Mouse (Mus musculus): ENCODE measurements around the gene Morn4.
"Not testable (repeated sequence)": the region's sequence is repeated elsewhere in the genome, so short reads cannot be mapped to it uniquely, and the experiment has no call there.

Gene Morn4

DNA sequence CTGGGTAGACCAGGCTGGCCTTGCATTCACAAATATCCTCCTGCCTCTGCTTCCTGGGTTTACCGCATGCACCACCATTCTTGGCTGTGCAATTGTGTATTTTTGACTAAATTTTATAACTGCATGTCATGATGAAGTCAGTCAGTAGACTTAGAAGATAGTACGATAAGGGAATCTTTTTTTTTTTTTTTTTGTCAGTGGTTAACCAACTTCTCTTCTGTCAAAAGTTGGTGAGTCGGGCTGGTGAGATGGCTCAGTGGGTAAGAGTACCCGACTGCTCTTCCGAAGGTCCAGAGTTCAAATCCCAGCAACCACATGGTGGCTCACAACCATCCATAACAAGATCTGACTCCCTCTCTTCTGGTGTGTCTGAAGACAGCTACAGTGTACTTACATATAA, 4.5 kb downstream of the Morn4 start:
- DNase-seq, result not testable (repeated sequence)

- no peak for DNase-seq
Observed at GRCm38 (mm10) chr19:42080469-42080868, 5.7 kb downstream of the Morn4 start.

DNA sequence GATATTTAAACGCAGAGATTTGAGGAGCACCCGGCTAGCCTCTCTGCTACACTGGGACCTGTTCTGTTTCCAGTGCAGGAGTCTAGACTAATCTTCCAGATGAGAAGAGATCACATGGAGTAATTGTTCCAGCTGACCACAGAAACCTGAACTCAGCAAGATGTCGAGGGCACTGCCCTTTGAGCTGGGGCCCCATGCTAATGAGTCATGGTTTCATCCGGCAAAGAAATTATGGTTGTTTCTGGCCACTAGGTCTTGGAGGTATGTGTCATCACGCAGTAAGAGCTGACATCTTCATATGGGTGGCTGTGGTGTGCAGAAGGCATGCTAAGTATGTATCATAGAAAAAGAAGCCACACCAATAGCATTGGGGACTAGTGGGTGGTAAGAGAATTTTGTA, 6.2 kb downstream of the Morn4 start:
- DNase-seq, result no peak

- DNase-seq, result no peak
Observed at GRCm38 (mm10) chr19:42079006-42079405, 7.2 kb downstream of the Morn4 start.

DNA sequence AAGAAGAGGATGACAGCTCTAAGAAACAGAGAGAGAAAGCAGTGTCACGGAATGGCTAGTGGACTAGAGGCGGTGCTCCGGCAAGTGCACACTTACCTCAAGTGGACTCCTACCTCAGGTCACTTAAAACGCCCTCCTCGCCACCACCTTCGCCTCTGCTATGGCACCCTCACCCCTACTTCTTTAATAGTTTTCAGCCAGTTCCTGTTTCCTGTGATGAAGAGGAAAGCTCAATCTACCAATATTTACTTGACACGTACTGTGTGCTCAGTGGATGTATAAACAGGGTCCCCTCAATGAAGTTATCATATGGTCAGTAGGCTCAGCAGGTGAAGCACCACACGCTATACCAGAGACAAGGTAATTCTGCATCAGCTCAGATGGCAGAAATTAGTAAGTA, 7.6 kb downstream of the Morn4 start:
- no peak for DNase-seq

GRCm38 (mm10) chr19:42075992-42076391, 10.2 kb downstream of the Morn4 start:
- DNase-seq, result no peak

- no peak for DNase-seq
Observed at GRCm38 (mm10) chr19:42075051-42075450, 11.1 kb downstream of the Morn4 start.

DNA sequence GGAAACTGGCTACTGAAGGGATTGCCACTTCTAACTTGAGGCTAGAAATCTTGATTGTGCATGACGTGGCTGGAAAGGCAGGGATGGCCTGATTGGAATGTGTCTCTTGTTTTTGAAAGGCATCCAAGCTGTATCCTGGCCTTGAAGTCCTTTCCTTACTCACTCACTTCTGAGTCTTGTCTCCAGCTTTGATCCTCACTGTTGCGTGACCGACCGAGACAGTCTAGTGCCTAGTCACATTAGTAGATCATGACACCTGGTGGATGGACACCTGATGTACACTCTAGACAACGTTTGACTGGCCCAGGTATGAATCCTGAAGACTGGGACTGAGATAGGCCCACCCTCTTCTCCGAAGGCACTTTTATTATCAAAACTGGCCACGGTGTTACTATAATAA, 13.4 kb downstream of the Morn4 start:
- DNase-seq, result no peak

DNA sequence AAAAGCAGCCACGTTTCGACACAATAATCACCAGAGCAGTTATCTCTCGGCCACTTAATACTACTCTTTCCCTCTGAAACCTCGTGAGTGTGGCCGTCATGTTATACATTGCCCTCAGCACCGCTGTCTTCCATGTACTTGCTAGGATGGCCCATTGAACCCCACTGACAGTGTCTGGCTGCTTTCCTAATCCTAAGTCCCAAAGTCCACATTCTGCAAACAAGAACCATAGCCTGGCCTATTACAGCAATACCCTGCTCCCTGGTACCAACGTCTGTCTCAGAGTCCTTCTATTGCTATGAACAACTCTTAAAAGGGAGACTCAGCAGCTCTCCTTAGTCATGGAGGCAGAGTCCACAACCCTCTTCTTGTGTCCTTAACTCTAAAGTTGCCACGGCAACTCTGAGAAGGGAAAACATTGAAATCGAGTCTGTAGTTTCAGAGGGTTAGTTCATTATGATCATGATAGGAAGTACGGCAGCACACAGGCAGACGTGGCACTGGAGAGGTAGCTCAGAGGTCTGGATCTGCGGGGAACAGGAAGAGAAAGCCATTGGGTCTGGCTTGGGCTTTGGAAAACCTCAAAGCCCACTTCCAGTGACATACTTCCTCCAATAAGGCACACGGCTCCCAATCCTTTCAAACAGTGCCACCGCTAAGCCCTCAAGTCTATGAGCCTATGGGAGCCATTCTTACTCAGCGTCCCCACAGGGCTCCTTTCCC, 14.1 kb downstream of the Morn4 start:
- no peak for DNase-seq

DNA sequence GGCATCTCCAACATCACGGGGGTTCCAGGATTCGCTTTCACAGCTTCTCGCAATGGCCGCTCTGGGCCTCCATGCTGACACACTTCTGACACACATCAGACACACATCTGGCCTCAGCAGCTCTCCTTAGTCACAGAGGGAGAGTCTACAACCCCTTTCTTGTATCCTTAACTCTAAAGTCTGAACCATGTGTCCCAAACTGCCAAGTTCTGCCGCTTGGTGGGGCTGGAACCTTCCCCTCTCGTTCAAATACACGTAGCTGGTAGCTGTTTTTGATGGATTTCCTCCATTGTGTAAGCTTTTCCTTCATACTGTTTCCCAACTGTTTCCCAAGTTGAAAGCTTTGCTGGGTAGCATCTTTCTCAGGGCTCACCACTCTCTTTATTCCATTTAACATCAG, 14.9 kb downstream of the Morn4 start:
- no peak for DNase-seq

- no peak for DNase-seq
Observed at GRCm38 (mm10) chr19:42069241-42069525, 17.0 kb downstream of the Morn4 start.

GRCm38 (mm10) chr19:42068441-42069240, 17.5 kb downstream of the Morn4 start:
- no peak for DNase-seq

- no peak for DNase-seq
Observed at GRCm38 (mm10) chr19:42061443-42061842, 24.7 kb downstream of the Morn4 start.

DNA sequence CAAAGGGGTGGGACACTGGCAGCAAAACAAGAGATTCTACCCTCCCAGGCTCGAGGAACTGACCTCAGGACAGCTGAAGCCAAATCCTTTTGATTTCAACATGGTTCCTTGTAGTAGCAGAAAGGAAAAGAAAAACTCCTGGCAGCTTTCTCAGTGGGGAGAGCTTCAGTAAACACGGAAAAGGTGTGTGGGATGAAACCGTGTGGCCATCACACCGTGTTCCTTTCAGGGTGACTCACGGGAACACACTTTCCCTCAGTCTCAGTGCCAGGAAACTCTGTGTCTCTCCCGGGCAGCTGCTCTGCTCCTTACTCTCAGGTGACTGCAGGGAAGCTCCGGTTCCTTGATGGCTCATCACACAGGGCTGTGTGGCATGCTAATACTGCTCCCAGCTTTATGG, 27.7 kb downstream of the Morn4 start:
- DNase-seq, result no peak

GRCm38 (mm10) chr19:42056719-42057409, 29.3 kb downstream of the Morn4 start:
- DNase-seq, result no peak

- DNase-seq, result no peak
Observed at GRCm38 (mm10) chr19:42055881-42056280, 30.3 kb downstream of the Morn4 start.

DNA sequence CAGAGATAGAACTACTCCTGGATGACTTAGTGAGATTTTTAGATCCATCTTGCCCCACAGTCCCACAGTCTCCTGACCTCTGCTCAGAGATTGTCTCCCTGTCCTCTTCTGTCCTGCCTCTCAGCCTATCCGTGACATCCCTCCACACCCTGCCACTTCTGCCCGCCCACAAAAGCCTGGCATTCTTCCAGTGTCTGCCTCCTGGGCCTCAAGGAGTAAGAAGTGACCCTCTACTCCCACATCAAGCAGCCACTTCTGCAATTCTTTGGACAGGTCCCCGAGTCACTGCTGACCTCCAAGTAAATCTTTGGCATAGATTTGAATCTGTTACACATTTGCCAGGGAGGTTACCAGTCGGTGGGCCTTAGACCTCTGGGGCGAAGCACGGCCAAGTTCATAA, 31.9 kb downstream of the Morn4 start:
- DNase-seq, result no peak

GRCm38 (mm10) chr19:42051948-42052347, 34.2 kb downstream of the Morn4 start, which contains the start of gene 4933411K16Rik:
Gene 4933411K16Rik (plus strand): TSS chr19:42052248.
- no peak for DNase-seq

DNA sequence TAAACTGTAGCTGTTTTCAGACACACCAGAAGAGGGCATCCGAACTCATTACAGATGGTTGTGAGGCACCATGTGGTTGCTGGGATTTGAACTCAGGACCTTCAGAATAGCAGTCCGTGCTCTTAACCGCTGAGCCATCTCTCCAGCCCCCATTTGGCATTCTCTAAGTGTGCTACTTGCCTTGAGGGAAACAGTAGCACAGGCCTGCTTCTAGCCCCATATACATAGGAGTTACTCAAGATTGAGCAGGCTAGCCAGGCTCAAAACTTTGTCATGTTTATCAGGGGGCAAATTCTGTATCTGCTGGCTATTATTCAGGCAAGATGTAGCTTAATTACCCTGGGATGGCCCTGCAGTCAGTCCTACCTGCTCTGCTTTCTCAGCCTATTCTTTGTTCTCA, 34.8 kb downstream of the Morn4 start:
- no peak for DNase-seq

GRCm38 (mm10) chr19:42050251-42050650, 35.9 kb downstream of the Morn4 start:
- no peak for DNase-seq

- DNase-seq, result peak; percentile 22
Observed at GRCm38 (mm10) chr19:42045269-42046102, 40.7 kb downstream of the Morn4 start, which contains the start of gene Hoga1. Gene Hoga1 (plus strand): TSS chr19:42045610.

DNA sequence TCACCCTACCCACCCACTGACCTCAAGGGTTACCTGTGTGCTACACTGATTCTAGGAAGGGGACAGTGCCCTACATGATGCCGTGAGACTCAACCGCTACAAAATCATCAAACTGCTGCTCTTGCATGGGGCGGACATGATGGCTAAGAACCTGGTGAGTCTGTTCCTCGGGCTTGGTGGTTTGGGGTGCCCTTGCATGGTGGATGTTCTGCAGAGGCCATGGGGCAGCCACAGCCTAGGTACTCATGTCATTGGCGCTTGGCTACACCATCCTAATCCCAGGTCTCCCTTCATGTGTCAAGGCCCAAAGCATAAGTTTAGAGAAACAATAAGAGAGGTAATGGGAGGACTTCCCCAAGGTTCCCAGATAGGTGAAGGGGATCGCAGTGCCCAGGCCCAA, 42.2 kb downstream of the Morn4 start:
- DNase-seq, result no peak

- DNase-seq, result no peak
Observed at GRCm38 (mm10) chr19:42038310-42038709, 47.8 kb downstream of the Morn4 start.
